In genomic region chr7:138657521-138657920, GRCm38 (mm10) we compare ENCODE assay signal across 13 mouse cellular contexts.
"Had no signal": no experiment of that assay in that cellular context is flagged by ENCODE, and none has a peak within 500 bp of the region (broad histone marks: within the 10 kb centered on the region; RNA-seq: fewer than 3 reads in every experiment).

No protein-coding gene starts in this region.

- H3K27me3 ChIP-seq: limb, embryonic 15.5 days; liver, embryonic 12.5 days; midbrain, embryonic 15.5 days; neural tube, embryonic 12.5 days had no signal

- ATAC-seq: hindbrain, postnatal 0 days; liver, embryonic 12.5 days; midbrain, embryonic 15.5 days had no signal

- H3K4me2 ChIP-seq: limb, embryonic 15.5 days; liver, embryonic 12.5 days; lung, embryonic 14.5 days; midbrain, embryonic 11.5 days; midbrain, embryonic 15.5 days; neural tube, embryonic 12.5 days had no signal

- H3K4me3 ChIP-seq: layer of hippocampus, adult 2 months; limb, embryonic 15.5 days; liver, embryonic 12.5 days; midbrain, embryonic 15.5 days; neural tube, embryonic 12.5 days had no signal

- H3K9ac ChIP-seq: limb, embryonic 15.5 days; liver, embryonic 12.5 days; lung, embryonic 14.5 days; midbrain, embryonic 15.5 days; neural tube, embryonic 12.5 days had no signal

- DNase-seq: lung, embryonic 14.5 days; lung, postnatal 10 days; lung, postnatal 4 days; right cerebral cortex, postnatal 14 days; thymus, postnatal 4 days had no signal

- H3K9me3 ChIP-seq: limb, embryonic 15.5 days; midbrain, embryonic 15.5 days had no signal

- H3K36me3 ChIP-seq: limb, embryonic 15.5 days; liver, embryonic 12.5 days; midbrain, embryonic 15.5 days; neural tube, embryonic 12.5 days had no signal

- H3K27ac ChIP-seq: hindbrain, postnatal 0 days; kidney, postnatal 0 days; layer of hippocampus, adult 2 months; limb, embryonic 15.5 days; liver, embryonic 12.5 days; midbrain, embryonic 15.5 days; neural tube, embryonic 12.5 days had no signal

- H3K4me1 ChIP-seq: liver, embryonic 12.5 days; midbrain, embryonic 15.5 days; neural tube, embryonic 12.5 days had no signal
